Mouse (Mus musculus) lung, embryonic 15.5 days (tissue): ENCODE data around the gene Inpp4b. TPM values are rescaled to one million over a fixed set of nuclear protein-coding genes. Genes with fewer than 3 reads are reported as not detected.

Experiments used
- ATAC-seq: fragments of 200-750 bp; cut with Nextera tagmentation; 2 replicates; pipeline ENCODE4 v1.8.0; 2017; ENCODE audit warnings: moderate number of reproducible peaks, borderline replicate concordance; ENCODE audit not compliant: low FRiP score, low TSS enrichment; ENCODE audit errors: extremely low read depth
- H3K27ac ChIP-seq: fragments of 300-500 bp; sonication (generic); 2 replicates; pipeline ENCODE4 v1.5.1; 2015; ENCODE audit warnings: moderate library complexity, mild to moderate bottlenecking, inconsistent platforms
- H3K27me3 ChIP-seq: fragments of 300-500 bp; sonication (generic); 2 replicates; pipeline ENCODE4 v1.6.1; 2015; ENCODE audit warnings: inconsistent platforms
- H3K36me3 ChIP-seq: fragments of 300-500 bp; sonication (generic); 2 replicates; pipeline ENCODE4 v1.6.1; 2015; ENCODE audit warnings: inconsistent platforms
- H3K4me1 ChIP-seq: fragments of 300-500 bp; sonication (generic); 2 replicates; pipeline ENCODE4 v1.6.1; 2015; ENCODE audit warnings: inconsistent platforms
- H3K4me2 ChIP-seq: fragments of 300-500 bp; sonication (generic); 2 replicates; pipeline ENCODE4 v1.6.1; 2015; ENCODE audit warnings: inconsistent platforms, mild to moderate bottlenecking, moderate library complexity
- H3K4me3 ChIP-seq: fragments of 300-500 bp; sonication (generic); 2 replicates; pipeline ENCODE4 v1.5.1; 2015; ENCODE audit warnings: mild to moderate bottlenecking, inconsistent platforms
- H3K9ac ChIP-seq: fragments of 300-500 bp; sonication (generic); 2 replicates; pipeline ENCODE4 v1.6.1; 2015; ENCODE audit warnings: inconsistent platforms
- H3K9me3 ChIP-seq: fragments of 300-500 bp; sonication (generic); 2 replicates; pipeline ENCODE4 v1.6.1; 2016; ENCODE audit warnings: inconsistent platforms
- WGBS: fragments of 180-500 bp; shearing (Covaris S2); methylation state at CpG from one replicate; pipeline ENCODE4 v1.1.7; 2015; 5-methylcytosine and 5-hydroxymethylcytosine counted together
- polyA plus RNA-seq: library from polyadenylated mRNA; unstranded; fragments of >200 nt; fragmentation: Nextera tagmentation; extraction: Ambion mirVana; gene quantifications from 2 replicates; pipeline ENCODE4 v1.2.1, GENCODE M21; 2015

Inpp4b gene
- polyA plus RNA-seq, 1 experiment from 2014 or later: 9.7 TPM

DNA sequence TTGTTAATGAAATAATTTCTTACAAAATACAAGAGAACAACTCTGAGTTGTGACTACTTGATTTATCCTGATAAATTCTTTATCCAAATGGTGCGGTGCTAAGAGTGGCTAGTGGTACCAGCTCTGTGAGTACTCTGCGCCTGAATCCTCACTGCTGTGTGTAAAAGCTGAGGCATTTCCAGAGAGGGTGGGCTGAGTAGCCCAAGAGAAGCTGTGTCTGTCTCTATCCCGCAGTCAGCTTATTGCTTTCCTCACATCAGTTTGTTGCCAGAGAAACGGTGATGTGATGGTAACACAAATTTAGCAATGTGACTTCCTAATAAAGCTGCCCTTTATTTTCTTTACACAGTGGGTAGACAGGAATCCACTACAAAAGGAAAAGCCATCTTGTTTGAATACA, 29.5 kb downstream of the Inpp4b start:
- 57% methylated on average over 4 of the region's 4 CpGs for WGBS
- no peak for ATAC-seq
- no peak overlapping the region for H3K27ac ChIP-seq
- H3K4me3 ChIP-seq: no peak overlapping the region
- no peaks in the 10 kb centered on the region for H3K36me3 ChIP-seq
- no peaks in the 10 kb centered on the region for H3K27me3 ChIP-seq
- no peak overlapping the region for H3K4me2 ChIP-seq
- H3K9me3 ChIP-seq: no peaks in the 10 kb centered on the region
- H3K4me1 ChIP-seq: no peaks in the 10 kb centered on the region
- H3K9ac ChIP-seq: no peak overlapping the region

- WGBS: 79% methylated on average over 4 of the region's 4 CpGs
- H3K4me1 ChIP-seq: no peaks in the 10 kb centered on the region
- H3K9ac ChIP-seq: no peak overlapping the region
- H3K27me3 ChIP-seq: no peaks in the 10 kb centered on the region
- H3K36me3 ChIP-seq: no peaks in the 10 kb centered on the region
- H3K4me2 ChIP-seq: no peak overlapping the region
- H3K27ac ChIP-seq: no peak overlapping the region
- no peak overlapping the region for H3K4me3 ChIP-seq
- ATAC-seq: no peak
- no peaks in the 10 kb centered on the region for H3K9me3 ChIP-seq
These were observed 32.6 kb downstream of the Inpp4b start for GRCm38 (mm10) chr8:81374877-81375475.

DNA sequence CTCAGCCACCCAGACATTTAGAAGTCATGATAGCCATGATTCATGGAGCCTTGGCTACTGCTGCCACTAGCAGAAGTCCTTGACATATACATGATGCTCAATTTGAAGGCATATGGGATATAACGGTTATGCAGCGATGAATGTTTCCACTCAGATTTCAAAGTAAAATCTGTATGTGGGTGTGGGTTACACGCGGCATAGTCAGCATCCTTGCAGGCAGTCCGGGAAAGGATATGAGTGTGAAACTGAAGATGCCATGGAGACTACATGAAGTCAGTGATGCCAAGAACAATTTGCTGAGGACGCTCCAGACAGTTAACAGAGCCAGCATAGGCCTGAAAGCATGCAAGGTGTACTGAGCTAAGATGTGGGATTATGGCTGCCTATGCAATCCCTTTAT, 46.6 kb downstream of the Inpp4b start:
- 86% methylated on average over 6 of the region's 6 CpGs for WGBS
- no peaks in the 10 kb centered on the region for H3K4me1 ChIP-seq
- H3K27ac ChIP-seq: no peak overlapping the region
- no peaks in the 10 kb centered on the region for H3K9me3 ChIP-seq
- H3K27me3 ChIP-seq: no peaks in the 10 kb centered on the region
- no peak for ATAC-seq
- H3K9ac ChIP-seq: no peak overlapping the region
- no peaks in the 10 kb centered on the region for H3K36me3 ChIP-seq
- H3K4me2 ChIP-seq: no peak overlapping the region
- no peak overlapping the region for H3K4me3 ChIP-seq

GRCm38 (mm10) chr8:81399071-81399470, 56.7 kb downstream of the Inpp4b start:
- Histone ChIP-seq H3K4me1 (no peaks in the 10 kb centered on the region), H3K36me3 (no peaks in the 10 kb centered on the region), H3K9me3 (no peaks in the 10 kb centered on the region), H3K27ac (no peak overlapping the region), H3K27me3 (no peaks in the 10 kb centered on the region), H3K4me2 (no peak overlapping the region), H3K4me3 (no peak overlapping the region), H3K9ac (no peak overlapping the region)
- ATAC-seq: no peak

DNA sequence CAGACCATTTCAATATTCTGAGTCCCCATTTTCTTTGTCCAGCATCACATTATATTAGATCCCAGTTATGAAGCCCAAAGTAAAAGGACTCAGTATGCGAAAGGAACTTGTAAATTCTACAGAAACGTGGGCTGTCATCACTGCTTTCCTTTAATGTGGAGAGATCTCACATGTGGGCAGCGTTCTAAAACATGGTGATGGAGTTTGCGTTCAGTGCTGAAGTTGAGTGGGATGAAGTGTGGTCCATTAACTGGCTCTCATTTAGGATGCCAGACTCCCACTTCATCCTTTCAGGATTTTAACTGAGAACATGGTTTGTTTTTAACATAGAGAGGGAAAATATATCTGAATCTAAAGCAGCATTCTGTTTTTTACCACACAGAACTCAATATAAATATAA, 57.1 kb downstream of the Inpp4b start:
- H3K36me3 ChIP-seq: no peaks in the 10 kb centered on the region
- H3K4me1 ChIP-seq: no peaks in the 10 kb centered on the region
- H3K4me3 ChIP-seq: no peak overlapping the region
- H3K9me3 ChIP-seq: no peaks in the 10 kb centered on the region
- no peaks in the 10 kb centered on the region for H3K27me3 ChIP-seq
- H3K9ac ChIP-seq: no peak overlapping the region
- 75% methylated on average over 4 of the region's 4 CpGs for WGBS
- no peak overlapping the region for H3K4me2 ChIP-seq
- no peak overlapping the region for H3K27ac ChIP-seq
- ATAC-seq: no peak

GRCm38 (mm10) chr8:81412707-81413106, 70.4 kb downstream of the Inpp4b start:
- Histone ChIP-seq H3K9me3 (no peaks in the 10 kb centered on the region), H3K4me1 (no peaks in the 10 kb centered on the region), H3K27me3 (no peaks in the 10 kb centered on the region), H3K27ac (no peak overlapping the region), H3K4me3 (no peak overlapping the region), H3K4me2 (no peak overlapping the region), H3K9ac (no peak overlapping the region), H3K36me3 (no peaks in the 10 kb centered on the region)
- 78% methylated on average over 2 of the region's 2 CpGs for WGBS
- no peak for ATAC-seq

DNA sequence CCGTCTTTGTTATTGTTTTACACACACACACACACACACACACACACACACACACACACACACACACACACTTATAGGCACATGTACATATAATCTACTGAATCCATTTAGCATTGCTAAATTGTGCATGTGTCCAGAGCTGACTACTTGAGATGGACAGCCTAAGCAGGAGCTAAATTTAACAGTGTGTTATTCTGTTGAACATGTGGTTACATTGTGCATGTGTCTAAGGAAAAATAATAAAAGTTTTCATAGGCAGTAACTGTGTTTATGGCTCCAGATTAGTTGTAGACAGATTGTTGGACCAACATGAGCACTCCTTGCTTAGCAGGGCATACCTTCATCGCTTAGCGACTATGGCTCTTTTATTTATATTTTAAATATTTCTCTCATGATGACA, 101.6 kb downstream of the Inpp4b start:
- Histone ChIP-seq H3K4me3 (no peak overlapping the region), H3K27ac (no peak overlapping the region), H3K36me3 (no peaks in the 10 kb centered on the region), H3K4me2 (no peak overlapping the region), H3K9me3 (no peaks in the 10 kb centered on the region), H3K27me3 (no peaks in the 10 kb centered on the region), H3K9ac (no peak overlapping the region), H3K4me1 (no peaks in the 10 kb centered on the region)
- 76% methylated on average over 3 of the region's 3 CpGs for WGBS
- ATAC-seq: no peak

GRCm38 (mm10) chr8:81449798-81450197, 107.4 kb downstream of the Inpp4b start:
- H3K36me3 ChIP-seq: no peaks in the 10 kb centered on the region
- ATAC-seq: no peak
- H3K27ac ChIP-seq: no peak overlapping the region
- no peak overlapping the region for H3K4me2 ChIP-seq
- no peaks in the 10 kb centered on the region for H3K4me1 ChIP-seq
- no peak overlapping the region for H3K9ac ChIP-seq
- WGBS: 63% methylated on average over 2 of the region's 2 CpGs
- H3K9me3 ChIP-seq: no peaks in the 10 kb centered on the region
- H3K4me3 ChIP-seq: no peak overlapping the region
- no peaks in the 10 kb centered on the region for H3K27me3 ChIP-seq

DNA sequence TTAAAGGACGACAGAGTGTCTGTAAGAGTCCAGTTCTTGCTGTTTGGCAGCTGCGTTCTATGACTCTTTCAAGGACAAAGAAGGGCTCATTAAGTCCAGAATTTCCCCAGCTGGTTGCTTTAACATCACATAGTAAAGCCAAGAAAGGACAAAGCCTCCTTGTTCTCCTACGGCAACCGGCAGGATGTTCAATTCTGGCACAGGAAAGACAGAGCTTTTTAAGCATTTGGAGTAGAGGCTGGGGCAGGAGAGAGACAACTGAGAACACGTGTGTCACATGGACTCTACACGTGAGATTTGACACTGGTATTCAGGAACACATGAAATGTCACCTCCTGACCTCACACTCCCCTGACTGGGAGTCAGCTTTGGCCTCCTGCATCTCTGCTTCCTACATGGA, 109.7 kb downstream of the Inpp4b start:
- Histone ChIP-seq H3K36me3 (no peaks in the 10 kb centered on the region), H3K27ac (no peak overlapping the region), H3K27me3 (no peaks in the 10 kb centered on the region), H3K4me3 (no peak overlapping the region), H3K4me2 (no peak overlapping the region), H3K9ac (no peak overlapping the region), H3K9me3 (no peaks in the 10 kb centered on the region), H3K4me1 (no peaks in the 10 kb centered on the region)
- 37% methylated on average over 6 of the region's 6 CpGs for WGBS
- no peak for ATAC-seq

- Histone ChIP-seq H3K9me3 (no peaks in the 10 kb centered on the region), H3K4me1 (no peaks in the 10 kb centered on the region), H3K4me3 (no peak overlapping the region), H3K27ac (no peak overlapping the region), H3K36me3 (no peaks in the 10 kb centered on the region), H3K9ac (no peak overlapping the region), H3K4me2 (no peak overlapping the region), H3K27me3 (no peaks in the 10 kb centered on the region)
- ATAC-seq: no peak
- 62% methylated on average over 2 of the region's 2 CpGs for WGBS
These were observed 112.5 kb downstream of the Inpp4b start for GRCm38 (mm10) chr8:81454830-81455229.

GRCm38 (mm10) chr8:81463762-81464161, 121.4 kb downstream of the Inpp4b start:
- H3K4me2 ChIP-seq: no peak overlapping the region
- ATAC-seq: no peak
- no peak overlapping the region for H3K4me3 ChIP-seq
- no peaks in the 10 kb centered on the region for H3K4me1 ChIP-seq
- H3K36me3 ChIP-seq: no peaks in the 10 kb centered on the region
- 80% methylated on average over 3 of the region's 3 CpGs for WGBS
- H3K27ac ChIP-seq: no peak overlapping the region
- no peaks in the 10 kb centered on the region for H3K27me3 ChIP-seq
- H3K9ac ChIP-seq: no peak overlapping the region
- no peaks in the 10 kb centered on the region for H3K9me3 ChIP-seq

DNA sequence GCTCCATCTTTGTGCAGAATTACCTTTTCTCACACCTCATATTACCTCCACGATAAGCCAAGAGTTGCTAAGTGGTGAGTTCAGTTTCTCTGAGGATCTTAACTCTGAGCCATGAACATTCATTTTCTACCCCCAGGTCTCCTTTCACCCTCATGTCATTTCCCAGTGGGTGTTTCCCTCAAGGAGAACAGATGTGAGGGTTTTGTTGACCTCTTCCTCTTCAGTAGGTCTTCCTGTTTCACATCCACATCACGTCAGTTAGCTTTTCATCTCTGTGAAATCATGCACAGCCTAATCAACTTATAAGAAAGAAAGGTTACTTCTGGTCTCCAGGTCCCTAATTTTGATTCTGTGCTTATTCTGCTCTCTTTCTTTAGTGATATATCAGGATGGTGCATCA, 124.4 kb downstream of the Inpp4b start:
- WGBS: 54% methylated on average over 2 of the region's 2 CpGs
- no peak for ATAC-seq
- H3K27ac ChIP-seq: no peak overlapping the region

GRCm38 (mm10) chr8:81478674-81479073, 136.3 kb downstream of the Inpp4b start:
- Histone ChIP-seq H3K36me3 (no peaks in the 10 kb centered on the region), H3K9me3 (no peaks in the 10 kb centered on the region), H3K9ac (no peak overlapping the region), H3K27me3 (no peaks in the 10 kb centered on the region), H3K4me1 (no peaks in the 10 kb centered on the region), H3K27ac (no peak overlapping the region), H3K4me2 (no peak overlapping the region), H3K4me3 (no peak overlapping the region)
- ATAC-seq: no peak
- 38% methylated on average over 3 of the region's 3 CpGs for WGBS

More for the DNA sequence above, 124.4 kb downstream of the Inpp4b start:
- Histone ChIP-seq H3K9me3 (no peaks in the 10 kb centered on the region), H3K4me3 (no peak overlapping the region), H3K27me3 (no peaks in the 10 kb centered on the region), H3K4me2 (no peak overlapping the region), H3K9ac (no peak overlapping the region), H3K4me1 (no peaks in the 10 kb centered on the region), H3K36me3 (no peaks in the 10 kb centered on the region)
